Mouse (Mus musculus) testis, adult 2 months (tissue): ENCODE data around the gene Cblb.

ENCODE experiments used
- CTCF ChIP-seq: fragments of 200-500 bp; IDR thresholded peaks from 2 replicates; pipeline ENCODE4 v1.5.1; 2012; ENCODE audit warnings: low read depth, mild to moderate bottlenecking, inconsistent platforms, low read length, moderate library complexity; ENCODE audit not compliant: control insufficient read depth, insufficient read depth, insufficient replicate concordance
- POLR2A ChIP-seq: fragments of 200-500 bp; IDR thresholded peaks from 2 replicates; pipeline ENCODE4 v1.6.1; 2012; ENCODE audit warnings: low read depth, mild to moderate bottlenecking, inconsistent platforms, low read length, moderate library complexity; ENCODE audit not compliant: control insufficient read depth

- no peak for TF ChIP-seq CTCF
- TF ChIP-seq POLR2A: no peak
These were observed 155.7 kb downstream of the Cblb start for GRCm38 (mm10) chr16:52186731-52187130.
